Mouse (Mus musculus) T-helper 1 cell (primary cell): ENCODE data around the gene A830018L16Rik.

Source experiments
- in situ Hi-C: fragments of 300-600 bp; cut with MboI, MseI; formaldehyde crosslinking; loops from one replicate; pipeline ENCODE4 v1.15.1; 2025; ENCODE audit warnings: high pct_unique_total_duplicates

The A830018L16Rik gene

DNA sequence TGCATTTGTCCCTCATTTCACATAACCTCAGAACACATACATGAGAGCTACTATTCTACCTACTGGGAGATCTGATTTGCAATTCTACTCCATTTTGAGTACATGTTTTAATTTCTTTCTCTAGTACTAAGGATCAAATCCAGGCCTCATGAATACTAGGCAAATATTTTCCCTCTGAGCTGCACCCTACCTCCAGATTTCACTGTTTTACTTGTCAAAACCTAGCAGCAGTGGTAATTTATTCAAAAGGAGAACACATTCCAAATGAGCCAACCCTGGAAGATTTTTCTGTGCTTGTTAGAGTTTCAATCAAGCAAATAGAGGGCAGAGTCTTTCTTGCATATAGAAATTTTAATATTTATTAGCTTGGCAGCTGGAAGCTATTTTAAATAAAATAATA, 238.9 kb downstream of the A830018L16Rik start:
- in situ Hi-C loops: no loop called here

DNA sequence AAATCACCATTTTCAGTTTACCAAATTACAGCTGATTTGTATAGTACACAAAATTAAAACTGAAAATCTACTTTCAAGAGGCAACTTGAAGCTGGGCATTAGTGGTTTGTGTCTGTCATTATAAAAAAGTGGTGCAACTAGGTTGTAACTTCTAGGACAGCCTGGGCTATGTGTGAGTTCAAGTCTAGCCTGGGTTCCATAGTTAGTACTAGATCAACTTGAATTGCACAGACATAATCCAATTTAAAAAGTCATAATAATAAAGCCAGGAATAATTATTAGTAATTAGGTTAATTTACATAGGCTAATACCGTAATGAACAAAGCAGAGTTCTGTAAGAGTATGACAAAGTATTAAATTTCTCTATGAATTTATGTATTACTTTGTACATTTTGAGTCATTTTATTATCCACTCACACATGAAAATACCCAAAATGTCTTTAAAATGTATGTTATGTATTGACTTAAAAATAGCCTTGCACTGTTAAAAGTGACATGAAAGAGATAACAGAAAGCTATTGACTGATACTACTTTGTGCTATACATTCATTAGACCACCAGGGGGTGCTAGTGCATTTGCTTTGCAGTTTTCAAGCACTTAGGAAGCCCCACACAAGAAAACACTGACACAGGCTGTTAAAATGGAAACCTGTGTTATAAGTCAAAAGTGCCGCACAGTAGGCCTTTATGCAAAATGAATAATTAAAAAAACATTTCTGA, 243.6 kb downstream of the A830018L16Rik start:
- in situ Hi-C loops: loop anchor here (5.0 kb wide), 1 partner anchor 1180 kb away; no protein-coding TSS in a partner anchor

DNA sequence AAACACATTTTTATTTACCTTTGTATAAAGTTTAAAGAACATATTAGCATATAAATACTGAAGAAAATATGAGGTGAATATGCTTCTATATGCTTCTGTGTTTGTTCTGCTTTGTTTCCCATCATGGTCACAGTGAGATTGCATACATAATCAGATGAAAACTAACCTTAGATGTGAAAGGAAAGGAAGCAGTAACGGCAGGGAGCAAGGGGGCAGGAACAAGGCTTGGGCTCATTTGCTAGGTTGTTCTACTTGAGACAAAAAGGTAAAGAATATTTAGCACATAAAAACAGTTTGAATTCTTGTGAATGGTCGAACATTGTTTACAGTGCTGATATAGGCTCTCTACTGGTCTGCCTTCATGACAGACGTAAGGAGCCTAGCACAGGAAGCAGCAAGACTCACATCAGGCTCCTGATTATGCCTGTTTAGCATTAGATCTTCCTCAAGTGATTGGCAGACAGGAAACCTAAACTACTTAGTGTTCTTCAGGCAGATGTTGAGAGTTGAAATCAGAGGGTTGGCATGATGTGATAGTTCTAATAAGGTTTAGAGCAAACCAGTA, 244.2 kb downstream of the A830018L16Rik start:
- in situ Hi-C loops: loop anchor here (5.0 kb wide), 1 partner anchor 1179 kb away; no protein-coding TSS in a partner anchor

DNA sequence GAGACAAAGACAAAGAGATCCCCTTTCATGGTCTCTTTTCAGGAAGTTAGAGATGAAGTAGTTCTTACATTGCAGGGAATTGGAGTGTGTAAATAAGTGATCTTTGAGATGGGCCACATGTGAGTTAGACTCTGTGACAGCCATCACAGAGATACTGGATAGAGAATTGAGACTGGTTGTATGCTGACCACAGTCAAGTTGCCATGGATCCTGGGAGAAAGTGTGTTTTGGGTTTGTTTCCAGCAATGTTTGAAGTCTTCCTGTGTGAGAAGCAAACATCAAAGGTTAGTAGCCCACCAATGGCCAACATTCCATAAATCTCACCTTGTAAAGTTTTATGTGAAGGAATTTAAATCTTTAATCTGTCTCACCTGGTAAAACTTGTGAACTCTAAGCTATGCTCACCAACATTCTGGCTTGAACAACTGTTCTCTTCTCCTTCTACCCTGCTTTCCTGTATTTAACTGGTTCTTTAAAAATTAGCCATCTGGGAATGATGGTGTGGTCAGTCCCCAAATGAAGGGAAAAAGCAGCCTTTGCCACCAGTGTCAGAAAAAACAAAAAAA, 330.9 kb downstream of the A830018L16Rik start:
- in situ Hi-C loops: no loop called here

DNA sequence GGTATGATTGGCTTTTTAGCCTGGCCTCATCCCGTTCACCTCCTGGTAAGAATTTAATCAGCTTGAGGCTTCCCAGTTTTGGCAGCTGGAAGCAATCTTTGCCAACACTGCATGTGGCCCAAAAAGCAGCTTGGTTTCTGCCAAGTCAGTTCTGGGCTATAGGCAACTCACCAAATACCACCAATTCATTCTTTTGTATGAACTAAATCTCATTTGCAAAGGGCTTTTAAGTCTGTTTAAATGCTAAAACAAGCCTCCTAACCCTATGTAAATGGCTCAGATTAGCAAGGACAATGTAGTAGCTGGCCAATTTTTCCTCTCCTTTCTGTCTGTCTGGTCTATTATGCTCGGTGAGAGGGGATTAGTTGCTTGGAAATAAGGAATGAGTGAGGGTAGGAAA, 334.5 kb downstream of the A830018L16Rik start:
- in situ Hi-C loops: no loop called here

DNA sequence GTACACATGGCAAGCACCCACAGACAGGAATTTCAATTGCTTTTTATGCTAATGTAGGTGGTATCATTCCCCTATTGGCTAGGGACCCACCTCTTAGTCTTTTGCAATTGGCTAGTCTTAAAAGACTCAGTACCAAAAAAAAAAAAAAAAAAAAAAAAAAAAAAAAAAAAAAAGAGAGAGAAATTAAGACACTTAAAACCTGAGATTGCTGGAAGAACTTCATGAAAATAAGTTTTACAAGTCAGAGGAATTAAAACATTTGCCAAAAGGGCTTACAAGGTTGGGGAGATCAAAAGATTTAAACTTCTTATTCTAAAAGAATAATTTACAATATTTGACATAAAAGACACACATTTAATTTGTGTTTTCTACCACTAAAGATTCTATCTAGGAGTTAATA, 336.2 kb downstream of the A830018L16Rik start:
- in situ Hi-C loops: no loop called here

DNA sequence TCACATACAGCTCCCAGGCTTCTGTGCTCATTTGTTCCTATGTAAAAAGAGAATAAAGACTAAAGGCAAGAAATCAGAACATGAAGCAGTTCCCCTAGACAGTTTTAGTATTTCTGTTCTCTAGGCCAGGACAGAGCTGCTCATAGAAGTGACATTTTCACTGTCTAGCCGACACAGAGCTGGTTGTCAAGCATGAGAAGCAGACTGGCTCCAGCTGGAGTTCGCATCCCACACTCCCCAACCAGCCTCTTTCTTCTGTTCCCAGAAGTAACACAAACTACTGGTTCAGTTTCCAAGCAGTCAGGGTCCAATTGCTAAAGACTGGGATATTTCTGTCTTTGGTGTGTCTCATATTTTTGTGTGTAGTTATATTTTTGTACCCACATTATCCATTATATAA, 336.7 kb downstream of the A830018L16Rik start:
- in situ Hi-C loops: no loop called here

DNA sequence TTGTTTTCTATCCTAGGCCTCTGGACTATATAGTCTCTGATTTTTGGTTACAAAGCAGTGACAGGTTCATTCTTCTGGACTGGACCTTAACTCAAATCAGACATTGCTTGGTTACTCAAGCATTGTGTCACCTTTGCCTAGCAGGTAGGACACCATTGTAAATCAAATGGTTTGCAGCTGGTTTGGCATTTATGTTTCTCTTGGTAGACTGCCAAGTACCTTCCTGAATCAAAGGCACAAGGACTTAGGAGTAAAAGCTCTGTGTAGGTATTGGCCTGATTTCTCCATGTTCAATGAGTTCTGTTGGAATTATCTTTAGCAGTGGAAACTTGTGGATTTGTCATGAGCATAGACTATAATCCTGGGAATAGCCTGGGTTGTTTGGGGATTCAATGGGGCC, 338.1 kb downstream of the A830018L16Rik start:
- in situ Hi-C loops: no loop called here

DNA sequence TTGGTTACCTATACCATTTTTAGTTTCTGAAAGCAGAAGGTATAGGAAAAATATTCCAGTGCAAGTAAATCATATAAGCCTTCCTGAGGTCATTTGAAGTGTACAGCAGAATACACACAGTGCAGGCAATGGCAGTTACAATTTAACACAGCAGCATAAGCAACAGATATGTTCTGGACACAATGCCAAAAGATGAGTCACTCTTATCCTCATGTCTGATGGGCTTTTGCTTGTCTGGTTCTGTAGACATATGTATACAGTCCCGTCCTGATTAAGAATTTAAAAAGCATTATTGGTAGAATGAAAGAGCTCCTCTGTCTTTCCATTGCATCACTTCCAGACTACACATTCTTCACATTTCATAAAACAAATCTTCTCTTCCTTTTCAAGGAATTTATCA, 374.4 kb downstream of the A830018L16Rik start:
- in situ Hi-C loops: no loop called here

DNA sequence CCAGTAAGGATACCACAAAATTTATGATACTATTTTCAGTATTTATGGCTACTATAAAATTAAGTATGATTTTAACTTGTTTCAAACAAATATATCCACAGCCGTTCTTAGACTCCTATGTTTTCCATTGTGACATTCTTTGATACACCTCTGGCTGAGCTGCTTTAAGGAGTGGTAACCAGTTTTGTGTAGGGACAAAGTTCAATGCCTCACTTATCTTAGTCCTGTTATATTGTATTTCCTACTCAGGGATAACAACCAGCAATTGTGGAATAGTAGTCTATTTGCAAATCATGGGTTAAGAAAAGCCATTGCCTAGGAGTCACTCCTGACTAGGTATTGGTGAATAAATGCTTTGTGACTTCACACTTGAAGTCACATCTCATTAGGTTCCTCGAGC, 378.9 kb downstream of the A830018L16Rik start:
- in situ Hi-C loops: no loop called here

DNA sequence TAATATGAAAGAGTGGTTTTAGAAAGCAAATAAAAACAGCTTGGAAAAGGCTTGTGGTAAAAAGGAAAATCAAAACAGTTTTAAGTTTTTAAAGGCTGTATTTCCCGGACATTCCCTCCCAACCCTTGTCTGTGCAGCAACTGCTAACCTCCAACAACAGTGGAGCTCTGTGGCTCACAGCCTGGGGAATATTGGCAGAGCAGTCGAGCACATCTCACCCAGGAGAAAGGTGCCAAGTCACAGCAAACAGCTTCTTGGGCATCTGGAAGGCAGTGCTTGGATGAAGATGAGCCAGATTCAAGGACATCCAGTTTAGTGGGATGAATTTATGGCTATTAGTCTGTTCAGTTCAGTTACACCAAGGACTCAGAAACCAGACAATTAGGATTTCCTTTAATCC, 381.8 kb downstream of the A830018L16Rik start:
- in situ Hi-C loops: no loop called here

DNA sequence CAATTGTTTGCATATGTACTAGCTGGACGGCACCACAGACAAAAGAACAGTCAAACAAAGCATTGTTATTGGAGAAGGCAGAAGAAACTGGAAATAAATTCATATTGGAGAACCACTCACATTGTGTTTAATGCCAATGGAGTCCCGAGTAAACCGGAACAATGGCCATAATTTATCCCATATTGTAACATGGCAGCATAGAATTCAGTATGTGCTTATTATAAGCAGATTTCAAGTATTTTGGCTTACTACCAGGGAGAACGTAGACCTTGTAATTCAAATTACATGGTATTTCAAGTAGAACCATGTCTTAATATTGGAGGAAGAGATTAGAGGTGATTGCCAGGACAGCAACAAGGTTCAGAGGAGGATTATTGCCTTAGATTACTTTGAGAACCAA, 458.9 kb downstream of the A830018L16Rik start:
- in situ Hi-C loops: loop anchor here (10.0 kb wide), 1 partner anchor 852 kb away; no protein-coding TSS in a partner anchor

DNA sequence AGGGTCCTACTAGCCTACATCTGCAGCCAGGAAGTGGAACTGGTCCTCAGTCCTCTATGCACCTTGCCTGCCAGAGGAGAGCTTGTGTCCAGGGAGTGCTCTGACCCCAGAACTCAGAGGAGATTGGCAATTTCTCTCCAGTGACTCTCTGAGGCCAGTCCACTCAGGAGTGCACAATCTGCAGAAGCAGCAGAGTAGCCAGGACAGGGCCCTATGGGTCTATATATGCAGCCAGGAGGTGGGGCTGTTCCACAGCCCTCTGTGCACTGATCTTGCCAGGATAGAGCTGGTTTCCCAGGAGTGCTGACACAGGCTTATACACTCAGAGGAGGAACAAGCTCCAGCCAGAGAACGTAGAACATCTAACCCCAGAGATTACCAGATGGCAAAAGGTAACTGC, 459.7 kb downstream of the A830018L16Rik start:
- in situ Hi-C loops: loop anchor here (10.0 kb wide), 1 partner anchor 851 kb away; no protein-coding TSS in a partner anchor

DNA sequence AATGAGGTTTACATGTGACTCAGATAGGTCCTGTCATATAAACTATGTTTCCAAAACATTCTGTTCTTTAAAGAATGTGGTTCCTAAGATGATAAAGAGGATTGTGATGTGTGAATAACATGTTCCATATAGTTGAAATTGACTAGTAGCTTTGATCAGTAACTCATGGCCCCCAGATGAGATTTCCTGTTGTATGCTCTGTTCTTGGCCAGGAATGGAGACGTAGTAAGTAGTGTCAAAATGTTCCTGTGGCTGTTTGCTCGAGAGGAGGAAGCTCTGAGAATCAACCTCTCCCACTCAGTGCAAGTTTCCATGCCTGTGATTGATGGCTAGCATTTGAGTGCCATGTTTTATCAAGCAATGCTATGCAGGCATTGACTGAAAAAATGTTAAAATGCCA, 467.8 kb downstream of the A830018L16Rik start:
- in situ Hi-C loops: no loop called here

DNA sequence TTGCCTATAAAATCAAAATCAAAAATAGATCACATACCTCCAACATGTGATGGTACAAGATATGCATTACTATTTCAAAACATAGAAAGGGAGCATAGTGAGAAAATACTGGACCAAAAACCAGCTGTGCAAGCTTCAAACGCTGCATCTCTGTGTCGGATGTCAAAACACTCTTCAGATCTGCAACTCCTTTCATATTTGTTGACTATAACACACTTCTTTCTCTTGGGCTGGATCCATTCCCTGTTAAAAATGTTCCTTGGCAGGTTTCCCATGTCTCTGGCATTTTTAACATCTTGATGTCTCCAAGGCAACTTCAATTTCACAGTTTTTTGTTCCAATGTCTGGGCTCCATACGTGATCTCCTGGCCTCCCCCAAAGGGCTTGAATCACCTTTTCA, 481.8 kb downstream of the A830018L16Rik start:
- in situ Hi-C loops: no loop called here

DNA sequence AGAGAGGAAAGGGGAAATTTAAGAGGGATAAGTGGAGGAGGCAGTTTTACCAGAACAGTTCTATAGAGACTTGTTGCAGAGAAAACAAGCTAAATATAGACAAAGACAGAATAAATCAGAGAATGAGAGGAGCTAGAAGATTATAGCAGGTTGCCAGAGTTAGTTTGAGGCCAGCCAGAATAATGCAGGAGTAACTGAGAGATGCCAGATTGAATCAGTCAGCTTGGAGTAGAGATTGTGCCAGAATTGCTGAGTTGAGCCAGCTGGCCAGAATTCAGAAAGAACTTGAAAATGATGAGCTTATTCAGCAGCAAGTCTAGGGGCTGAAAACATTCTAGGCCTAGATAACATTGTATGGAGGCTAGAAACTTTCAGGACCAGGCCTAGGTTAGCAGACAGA, 502.0 kb downstream of the A830018L16Rik start:
- in situ Hi-C loops: no loop called here

DNA sequence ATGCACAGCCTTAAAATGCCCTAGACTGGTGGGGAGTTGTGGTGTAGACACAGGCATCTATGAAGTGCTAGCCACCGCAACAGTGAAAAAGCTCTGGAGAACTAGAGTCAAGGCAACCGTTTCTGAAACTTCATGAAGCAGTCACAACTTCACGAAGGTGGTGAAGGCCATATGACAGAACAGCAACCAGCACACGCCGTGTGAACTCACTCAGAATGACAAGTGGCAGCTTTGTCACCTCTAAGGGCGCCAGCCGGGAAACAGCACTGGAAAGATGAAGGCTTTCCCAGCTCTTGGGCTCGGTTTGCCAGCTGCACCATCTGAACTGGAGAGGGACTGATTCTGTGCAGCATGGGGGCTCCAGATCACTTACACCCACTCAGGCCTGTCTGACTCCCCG, 523.1 kb downstream of the A830018L16Rik start:
- in situ Hi-C loops: no loop called here

DNA sequence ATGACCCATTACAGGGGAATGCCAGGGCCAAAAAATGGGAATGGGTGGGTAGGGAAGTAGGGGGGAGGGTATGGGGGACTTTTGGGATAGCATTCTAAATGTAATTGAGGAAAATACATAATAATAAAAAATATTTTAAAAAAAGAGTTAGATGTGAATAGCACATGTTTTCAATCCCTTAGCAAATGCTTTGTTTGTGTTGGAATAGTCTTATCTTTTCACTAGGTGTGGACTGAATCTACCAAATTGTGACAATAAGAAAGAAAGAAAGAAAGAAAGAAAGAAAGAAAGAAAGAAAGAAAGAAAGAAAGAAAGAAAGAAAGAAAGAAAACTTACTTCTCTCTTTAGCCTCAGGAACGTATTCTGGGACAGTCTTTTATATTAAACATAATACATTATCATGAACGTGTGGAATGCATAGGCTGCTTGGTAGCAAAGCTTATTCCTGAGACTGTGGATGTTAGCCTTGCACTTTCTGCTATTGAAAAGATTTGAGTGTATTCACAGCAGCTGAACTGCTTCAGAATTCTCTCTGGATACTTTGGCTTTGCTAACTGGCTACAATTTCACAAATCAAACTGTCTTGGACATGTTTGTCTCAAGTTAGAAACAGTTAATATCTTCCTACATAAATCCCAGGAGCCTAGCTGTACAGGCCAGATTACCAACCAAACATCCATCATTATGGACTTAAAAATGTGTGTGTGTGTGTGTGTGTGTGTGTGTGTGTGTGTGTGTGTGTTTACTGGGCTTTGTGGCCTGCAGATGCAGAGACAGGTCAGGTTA, 545.7 kb downstream of the A830018L16Rik start:
- in situ Hi-C loops: no loop called here

DNA sequence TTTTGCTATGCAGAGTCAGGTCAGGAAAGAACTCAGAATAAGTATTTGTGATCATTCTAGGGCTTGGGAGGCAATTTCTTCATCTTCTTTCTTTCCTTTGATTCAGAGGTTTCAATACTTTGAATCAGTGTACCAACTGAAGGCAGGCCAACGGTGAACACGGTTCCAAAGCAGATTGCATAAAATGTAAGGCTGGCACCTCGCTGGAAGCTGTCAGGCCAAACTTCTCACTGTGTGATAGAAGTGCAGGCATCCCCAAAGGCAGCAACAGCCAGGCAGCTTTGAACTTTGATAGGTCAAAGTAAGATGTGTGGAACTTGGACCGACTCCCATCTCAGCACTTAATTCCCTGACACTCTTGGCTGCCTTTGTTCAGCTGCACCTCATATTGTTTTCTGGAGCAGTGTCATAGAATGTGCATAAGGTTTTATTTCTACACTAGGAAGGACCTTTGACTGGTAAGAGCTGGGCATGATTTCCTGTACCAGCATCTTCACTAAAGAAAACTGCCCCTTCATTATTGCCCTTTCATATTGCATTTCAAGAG, 568.8 kb downstream of the A830018L16Rik start:
- in situ Hi-C loops: no loop called here

DNA sequence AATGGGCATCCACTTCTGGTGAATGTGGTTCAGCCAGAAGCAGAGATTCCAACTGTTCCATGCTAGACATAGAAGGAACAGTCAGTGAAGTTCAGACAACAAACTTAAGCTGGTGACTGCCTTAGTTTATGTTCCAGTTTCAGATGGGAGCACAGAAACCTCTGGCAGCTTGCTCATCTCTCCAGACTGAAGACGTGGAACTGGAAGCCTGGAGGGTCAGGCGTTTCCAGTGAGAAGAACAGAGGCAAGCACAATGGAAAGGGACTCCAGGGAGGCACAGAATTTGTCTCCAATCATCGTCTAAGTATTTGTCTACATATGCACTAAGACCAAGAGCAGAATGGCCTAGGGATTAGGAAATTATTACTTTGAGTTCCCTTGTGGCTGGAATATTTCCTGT, 576.1 kb downstream of the A830018L16Rik start:
- in situ Hi-C loops: no loop called here

DNA sequence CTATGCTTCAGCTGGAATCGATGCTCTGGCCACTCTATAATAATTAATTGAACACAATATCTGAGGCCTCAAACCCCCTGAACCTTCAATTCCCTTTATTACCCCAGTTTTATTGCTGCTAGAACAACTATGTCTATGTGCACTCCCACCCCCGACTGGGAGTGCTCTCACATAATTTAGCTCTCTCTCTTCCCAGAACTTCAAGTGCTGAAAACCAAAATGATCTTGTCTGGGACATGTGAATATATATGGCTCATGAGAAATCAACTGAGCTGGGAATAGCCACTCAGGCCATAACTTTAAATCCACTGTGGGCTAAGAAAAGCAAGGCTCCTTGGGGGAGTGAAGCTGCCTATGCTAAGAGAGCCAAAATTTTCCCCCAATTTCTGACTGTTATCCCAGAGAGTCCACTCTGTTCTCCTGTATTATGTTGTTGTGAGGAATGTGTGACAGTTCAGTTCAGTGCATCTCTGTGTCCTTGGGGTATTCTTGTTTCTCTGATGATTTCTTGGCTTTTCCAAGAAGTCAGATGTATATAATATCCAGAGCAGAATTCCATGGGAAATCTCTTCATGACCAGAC, 582.5 kb downstream of the A830018L16Rik start:
- in situ Hi-C loops: no loop called here

DNA sequence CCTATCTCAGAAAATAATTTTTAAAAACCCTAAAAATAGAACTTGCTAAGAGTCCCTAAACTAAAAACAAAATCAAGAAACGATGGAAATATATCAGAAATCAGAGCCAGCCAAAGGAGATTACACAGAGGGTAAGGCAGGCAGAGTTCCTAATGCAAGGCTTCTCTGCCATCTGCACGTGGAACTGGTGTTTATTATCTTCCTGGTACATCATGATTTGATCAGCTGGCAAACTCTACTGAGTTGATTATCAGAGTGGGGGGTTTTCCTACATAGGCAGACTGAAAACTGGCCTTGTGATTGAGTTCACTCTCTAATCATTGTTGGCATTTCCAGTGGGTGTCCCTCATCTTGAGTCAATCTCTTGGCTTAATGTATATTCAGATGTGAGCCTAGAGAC, 583.7 kb downstream of the A830018L16Rik start:
- in situ Hi-C loops: no loop called here
